Mouse (Mus musculus) urinary bladder, adult 18-20 months (tissue): Measurements from ENCODE around the gene Mindy2.

Experiments
- DNase-seq, 2 experiments: peaks; one replicate each; pipeline ENCODE4 v3.0.0; 2022; ENCODE audit warnings: low spot score in 2 of 2, mixed read lengths in 2 of 2

The Mindy2 gene

GRCm38 (mm10) chr9:70657013-70657967, at the start of gene Mindy2:
Gene Mindy2, minus strand, starts transcription at chr9:70657174.
- DNase-seq, result peak; percentile 92 to 96

DNA sequence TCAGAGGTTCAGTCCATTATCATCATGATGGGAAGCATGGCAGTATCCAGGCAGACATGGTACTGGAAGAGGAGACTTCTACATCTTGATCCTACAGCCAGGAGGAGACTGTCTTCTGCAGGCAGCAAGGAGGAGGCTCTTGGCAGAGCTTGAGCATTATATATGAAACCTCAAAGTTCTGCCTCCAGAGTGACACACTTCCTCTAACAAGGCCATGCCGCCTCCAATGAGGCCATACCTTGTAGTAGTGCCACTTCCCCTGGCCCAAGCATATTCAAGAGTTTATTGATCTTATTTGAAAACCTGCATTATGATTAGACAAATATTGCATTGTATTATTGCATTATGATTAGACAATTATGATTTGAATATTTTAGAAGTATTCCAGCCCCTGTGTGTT, 49.5 kb upstream of the Mindy2 start:
- DNase-seq, result no peak

- DNase-seq, result no peak
Measured at GRCm38 (mm10) chr9:70703597-70704203, 46.7 kb upstream of the Mindy2 start.

- DNase-seq, result no peak
Measured at GRCm38 (mm10) chr9:70698090-70698489, 41.1 kb upstream of the Mindy2 start.

- no peak for DNase-seq
Measured at GRCm38 (mm10) chr9:70695723-70696122, 38.7 kb upstream of the Mindy2 start.

- DNase-seq, result no peak
Measured at GRCm38 (mm10) chr9:70691772-70692693, 35.1 kb upstream of the Mindy2 start.

DNA sequence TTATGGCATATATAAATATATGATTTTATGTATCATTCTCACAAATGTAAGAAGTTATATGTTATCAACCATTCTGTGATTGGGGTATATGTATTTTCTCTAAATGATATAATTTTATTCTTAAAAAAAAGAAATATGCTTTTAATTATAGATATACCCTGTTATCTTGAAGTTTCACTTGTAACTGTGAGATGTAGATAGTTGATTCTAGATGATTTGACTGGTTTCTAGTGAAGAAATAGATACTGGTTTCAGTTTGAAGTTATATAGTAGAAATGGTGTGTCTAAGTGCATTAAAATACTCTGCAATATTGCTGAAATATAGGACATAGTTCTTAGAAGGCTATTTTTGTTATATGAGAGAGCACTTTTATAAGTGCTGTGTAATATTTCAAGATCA, 33.6 kb upstream of the Mindy2 start:
- DNase-seq, result no peak

DNA sequence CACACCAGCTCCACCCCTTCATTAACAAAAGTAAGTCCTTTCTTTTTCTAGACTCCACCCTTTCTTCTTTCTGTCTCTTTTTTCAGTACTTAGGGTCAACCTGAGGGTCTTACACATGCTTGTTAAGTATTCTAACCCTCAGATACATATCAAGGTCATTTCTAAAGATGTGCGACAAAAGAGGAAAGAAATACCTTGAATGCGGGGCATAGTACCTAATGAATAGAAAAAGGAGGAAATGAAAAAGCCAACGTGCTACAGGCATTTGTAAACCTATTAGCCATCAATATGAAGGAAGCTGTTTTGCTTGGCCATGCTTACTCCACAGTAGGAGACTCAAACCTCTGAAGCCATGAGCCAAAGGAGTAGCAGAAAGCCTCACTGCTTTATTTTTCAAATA, 33.0 kb upstream of the Mindy2 start:
- DNase-seq, result no peak

- DNase-seq, result peak in 1 of 2 experiments; percentile 7
Measured at GRCm38 (mm10) chr9:70688301-70688968, 31.5 kb upstream of the Mindy2 start.

DNA sequence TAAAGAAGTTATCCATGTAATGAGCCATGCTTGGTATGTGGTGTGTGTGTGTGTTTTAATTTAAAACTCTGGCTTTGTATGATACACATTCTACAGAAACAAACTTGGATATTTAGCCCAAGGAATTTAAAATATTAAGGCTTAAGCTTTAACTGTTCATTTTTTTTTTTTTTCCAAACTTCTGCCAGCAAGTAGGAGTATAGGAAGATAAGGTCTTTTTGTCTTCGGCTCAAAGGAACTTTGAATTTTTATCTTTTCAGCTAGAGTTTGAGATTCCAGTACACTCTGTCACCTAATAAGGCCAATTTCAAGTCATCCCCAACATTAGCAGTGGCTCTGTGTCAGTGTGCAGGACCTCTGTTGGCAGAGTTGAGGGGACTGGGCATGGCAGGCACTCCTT, 25.2 kb upstream of the Mindy2 start:
- no peak for DNase-seq

- DNase-seq, result peak; percentile 16 to 59
Measured at GRCm38 (mm10) chr9:70679132-70680091, 22.4 kb upstream of the Mindy2 start.

- peak; percentile 93 to 99 for DNase-seq
Measured at GRCm38 (mm10) chr9:70678682-70679131, 21.7 kb upstream of the Mindy2 start, which contains the start of gene Adam10. Gene Adam10, plus strand, starts transcription at chr9:70678997.

DNA sequence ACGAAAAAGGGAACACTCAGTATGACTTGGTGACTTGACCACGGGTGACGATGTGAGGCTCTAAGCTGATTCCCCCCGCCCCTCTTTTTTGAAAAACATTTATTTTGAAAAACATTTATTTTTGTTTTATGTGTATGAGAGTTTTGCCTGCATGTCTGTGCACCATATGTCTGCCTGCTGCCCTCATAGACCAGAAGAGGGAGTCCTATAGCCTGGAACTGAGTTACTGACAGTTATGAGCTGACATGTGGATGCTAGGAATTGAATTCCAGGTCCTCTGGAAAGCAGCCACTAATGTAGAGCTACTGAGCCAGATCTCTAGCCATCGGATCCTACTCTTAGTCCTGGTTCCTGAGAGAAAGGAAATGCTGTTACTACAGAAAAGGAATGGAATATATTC, 19.0 kb upstream of the Mindy2 start:
- no peak for DNase-seq

DNA sequence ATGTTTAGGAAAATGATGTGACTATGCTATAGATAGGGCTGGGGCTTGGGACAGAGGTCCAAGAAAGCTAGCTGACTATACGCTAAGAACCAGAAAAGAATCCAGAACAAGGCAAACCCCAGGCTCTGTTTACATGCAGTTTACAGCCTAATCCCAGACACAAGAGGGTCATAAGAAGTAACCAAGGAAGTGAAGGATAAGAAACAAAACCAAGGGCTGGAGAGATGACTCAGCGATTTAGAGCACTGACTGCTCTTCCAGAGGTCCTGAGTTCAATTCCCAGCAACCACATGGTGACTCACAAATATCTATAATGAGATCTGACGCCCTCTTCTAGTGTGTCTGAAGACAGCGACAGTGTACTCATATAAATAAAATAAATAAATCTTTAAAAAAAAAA, 18.1 kb upstream of the Mindy2 start:
- DNase-seq, result no peak

- no peak for DNase-seq
Measured at GRCm38 (mm10) chr9:70673656-70674055, 16.7 kb upstream of the Mindy2 start.

DNA sequence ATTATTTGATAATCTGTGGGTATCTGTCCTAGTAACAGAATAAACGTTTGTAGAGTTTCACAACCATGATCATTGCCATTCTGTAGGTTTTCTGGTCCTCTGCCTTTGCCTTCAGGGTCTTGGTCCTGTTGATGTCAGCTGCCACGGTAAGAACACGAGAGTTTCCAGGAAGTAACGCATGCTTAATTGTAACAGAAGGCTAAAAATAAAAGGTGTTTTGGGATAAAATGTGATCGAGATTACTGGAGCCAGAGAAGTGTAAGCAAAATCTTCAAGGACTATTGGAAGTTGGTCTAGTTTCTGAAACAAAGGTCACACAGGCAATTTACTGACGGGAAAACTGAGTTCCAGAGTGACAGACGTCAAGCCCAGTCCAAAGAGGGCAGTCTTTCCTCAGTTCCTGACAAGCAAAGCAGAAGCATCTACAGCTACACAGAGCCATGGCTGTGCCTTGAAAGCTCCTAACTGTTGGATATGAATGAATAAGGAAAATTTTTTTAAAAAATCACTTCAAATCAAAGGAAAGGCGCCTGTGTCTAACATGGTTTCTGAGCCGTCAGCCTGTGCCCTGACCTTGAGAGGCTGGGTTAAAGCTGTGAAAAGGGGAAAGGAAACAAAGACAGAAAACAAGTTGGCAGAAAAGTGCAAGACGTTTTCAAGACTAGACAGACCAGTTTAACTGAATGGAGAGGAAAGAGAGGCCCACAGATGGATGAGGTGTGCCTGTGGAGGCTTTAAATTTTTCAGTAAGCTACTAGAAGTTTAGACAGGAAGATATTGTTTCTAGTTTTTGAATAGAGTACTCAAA, 15.0 kb upstream of the Mindy2 start:
- DNase-seq, result no peak

GRCm38 (mm10) chr9:70671278-70671677, 14.3 kb upstream of the Mindy2 start:
- DNase-seq, result no peak

- no peak for DNase-seq
Measured at GRCm38 (mm10) chr9:70670381-70670780, 13.4 kb upstream of the Mindy2 start.

DNA sequence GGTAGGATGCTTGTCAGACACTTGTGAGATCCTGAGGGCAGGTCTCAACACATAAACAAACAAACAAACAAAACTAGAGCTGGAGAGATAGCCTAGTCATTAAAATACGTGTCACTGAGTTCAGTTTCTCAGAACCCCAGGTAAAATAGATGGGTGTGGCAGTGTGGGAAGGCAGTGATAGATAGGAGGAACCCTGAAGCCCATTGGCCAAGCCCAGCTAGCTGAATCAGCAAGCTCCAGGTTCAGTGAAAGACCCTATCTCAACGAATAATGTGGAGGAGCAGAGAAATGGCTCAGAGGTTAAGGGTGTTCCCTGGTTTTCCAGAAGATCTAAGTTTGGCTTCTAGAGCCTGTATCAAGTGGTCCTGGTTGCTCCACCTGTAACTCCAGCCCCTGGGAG, 12.2 kb upstream of the Mindy2 start:
- DNase-seq, result no peak
